Mouse (Mus musculus) embryonic fibroblast, embryonic 13.5 days (primary cell): Measurements from ENCODE around the gene Sugct.

ENCODE experiments used
- CTCF ChIP-seq: IDR thresholded peaks from 2 replicates; pipeline ENCODE4 v1.5.1; 2011; ENCODE audit warnings: mild to moderate bottlenecking, control low read depth, low read length, moderate library complexity, borderline replicate concordance; ENCODE audit not compliant: insufficient read depth
- POLR2A ChIP-seq: IDR thresholded peaks from 2 replicates; pipeline ENCODE4 v1.6.1; 2011; ENCODE audit warnings: low read depth, mild to moderate bottlenecking, control low read depth, low read length, moderate library complexity

DNA sequence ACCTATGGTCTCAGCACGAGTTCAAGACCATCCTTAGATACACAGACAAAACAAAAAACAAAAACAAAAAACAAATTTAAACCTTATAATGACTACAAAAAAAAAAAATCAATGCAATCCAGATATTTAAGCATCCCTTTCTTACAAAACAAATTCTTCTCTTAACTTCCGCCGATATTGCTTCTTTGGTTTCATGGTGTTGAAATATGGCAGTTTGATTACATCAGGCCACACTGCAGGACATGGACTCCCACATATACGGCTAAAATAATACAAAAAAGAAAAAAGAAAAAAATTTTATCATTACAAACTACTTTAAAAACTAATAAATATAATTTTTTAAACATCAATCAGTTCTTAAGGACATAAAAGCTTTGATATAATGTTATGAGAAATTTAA is 32.6 kb upstream of the Sugct start:
- TF ChIP-seq POLR2A (no peak), CTCF (no peak)
